Mouse (Mus musculus): ENCODE data around the gene Tmeff2. TPM values are rescaled to one million over a fixed set of nuclear protein-coding genes. Genes with fewer than 3 reads are reported as not detected.

Gene Tmeff2
- polyA plus RNA-seq, 1 experiment from 2014 or later = 14.3 TPM

- Histone ChIP-seq H3K4me3 (no peak overlapping the region), H3K4me2 (no peak overlapping the region; the same call in 1 of the 2 replicates), H3K9ac (no peak overlapping the region), H3K36me3 (ENCODE audit: poor library complexity, severe bottlenecking) (no peaks in the 10 kb centered on the region), H3K9me3 (replicated peaks) (no peaks in the 10 kb centered on the region), H3K27me3 (no peaks in the 10 kb centered on the region), H3K4me1 (peaks cover 12% of the 10 kb centered on the region; the same call in 1 of the 2 replicates), H3K27ac (no peak overlapping the region)
- WGBS = 39% methylated on average over 10 of the region's 10 CpGs
- ATAC-seq = peak; percentile 80
These were observed 225.4 kb downstream of the Tmeff2 start for GRCm38 (mm10) chr1:51125671-51126424.

- Histone ChIP-seq H3K27ac (no peak overlapping the region), H3K4me2 (no peak overlapping the region), H3K9me3 (replicated peaks) (no peaks in the 10 kb centered on the region), H3K27me3 (no peaks in the 10 kb centered on the region), H3K4me1 (peaks cover 12% of the 10 kb centered on the region; the same call in 1 of the 2 replicates), H3K36me3 (ENCODE audit: poor library complexity, severe bottlenecking) (no peaks in the 10 kb centered on the region), H3K4me3 (no peak overlapping the region), H3K9ac (no peak overlapping the region)
- ATAC-seq = peak; percentile 73
- WGBS = 51% methylated on average over 5 of the region's 5 CpGs
These were observed 225.9 kb downstream of the Tmeff2 start for GRCm38 (mm10) chr1:51126425-51126765.

- 77% methylated on average over 2 of the region's 2 CpGs for WGBS
- no peak overlapping the region for H3K27ac ChIP-seq
- no peak overlapping the region for H3K4me2 ChIP-seq
- H3K27me3 ChIP-seq = no peaks in the 10 kb centered on the region
- no peak for ATAC-seq
- no peak overlapping the region for H3K4me3 ChIP-seq
- H3K9me3 ChIP-seq (replicated peaks) = no peaks in the 10 kb centered on the region
- no peaks in the 10 kb centered on the region for H3K36me3 ChIP-seq (ENCODE audit: poor library complexity, severe bottlenecking)
- no peaks in the 10 kb centered on the region for H3K4me1 ChIP-seq
- no peak overlapping the region for H3K9ac ChIP-seq
These were observed 236.3 kb downstream of the Tmeff2 start for GRCm38 (mm10) chr1:51136792-51137191.

GRCm38 (mm10) chr1:51139605-51140004 lies 239.2 kb downstream of the Tmeff2 start:
- Histone ChIP-seq H3K9ac (no peak overlapping the region), H3K36me3 (ENCODE audit: poor library complexity, severe bottlenecking) (no peaks in the 10 kb centered on the region), H3K4me1 (no peaks in the 10 kb centered on the region), H3K27me3 (no peaks in the 10 kb centered on the region), H3K4me2 (no peak overlapping the region), H3K27ac (no peak overlapping the region), H3K9me3 (replicated peaks) (no peaks in the 10 kb centered on the region), H3K4me3 (no peak overlapping the region)
- no peak for ATAC-seq
- WGBS = 85% methylated on average over 10 of the region's 10 CpGs

- Histone ChIP-seq H3K4me2 (no peak overlapping the region), H3K27me3 (no peaks in the 10 kb centered on the region), H3K27ac (no peak overlapping the region), H3K9me3 (replicated peaks) (no peaks in the 10 kb centered on the region), H3K9ac (no peak overlapping the region), H3K4me1 (no peaks in the 10 kb centered on the region), H3K4me3 (no peak overlapping the region), H3K36me3 (ENCODE audit: poor library complexity, severe bottlenecking) (no peaks in the 10 kb centered on the region)
- WGBS = 93% methylated on average over 1 of the region's 1 CpGs
- ATAC-seq = no peak
These were observed 240.9 kb downstream of the Tmeff2 start for GRCm38 (mm10) chr1:51141381-51141780.

GRCm38 (mm10) chr1:51142729-51143128 lies 242.3 kb downstream of the Tmeff2 start:
- Histone ChIP-seq H3K27ac (no peak overlapping the region), H3K4me3 (no peak overlapping the region), H3K9me3 (replicated peaks) (no peaks in the 10 kb centered on the region), H3K27me3 (no peaks in the 10 kb centered on the region), H3K9ac (no peak overlapping the region), H3K4me2 (no peak overlapping the region), H3K4me1 (no peaks in the 10 kb centered on the region), H3K36me3 (ENCODE audit: poor library complexity, severe bottlenecking) (no peaks in the 10 kb centered on the region)
- no peak for ATAC-seq
- WGBS = 88% methylated on average over 3 of the region's 3 CpGs

- no peak overlapping the region for H3K4me2 ChIP-seq
- no peaks in the 10 kb centered on the region for H3K36me3 ChIP-seq (ENCODE audit: poor library complexity, severe bottlenecking)
- H3K9me3 ChIP-seq (replicated peaks) = no peaks in the 10 kb centered on the region
- ATAC-seq = no peak
- no peaks in the 10 kb centered on the region for H3K27me3 ChIP-seq
- H3K27ac ChIP-seq = no peak overlapping the region
- WGBS = 87% methylated on average over 4 of the region's 4 CpGs
- no peak overlapping the region for H3K9ac ChIP-seq
- 0 out of 2 replicates have a peak, but pooled peaks cover 5% of the 10 kb centered on the region for H3K4me1 ChIP-seq
- H3K4me3 ChIP-seq = no peak overlapping the region
These were observed 245.2 kb downstream of the Tmeff2 start for GRCm38 (mm10) chr1:51145693-51146092.

GRCm38 (mm10) chr1:51148481-51149137 lies 248.2 kb downstream of the Tmeff2 start:
- no peaks in the 10 kb centered on the region for H3K27me3 ChIP-seq
- H3K4me2 ChIP-seq = no peak overlapping the region
- 0 out of 2 replicates have a peak, but pooled peaks cover 5% of the 10 kb centered on the region for H3K4me1 ChIP-seq
- WGBS = 77% methylated on average over 9 of the region's 9 CpGs
- H3K9me3 ChIP-seq (replicated peaks) = no peaks in the 10 kb centered on the region
- H3K9ac ChIP-seq = no peak overlapping the region
- H3K27ac ChIP-seq = no peak overlapping the region
- H3K36me3 ChIP-seq (ENCODE audit: poor library complexity, severe bottlenecking) = no peaks in the 10 kb centered on the region
- no peak overlapping the region for H3K4me3 ChIP-seq
- ATAC-seq = no peak; the same call in 1 of the 2 replicates

GRCm38 (mm10) chr1:51149488-51149887 lies 249.0 kb downstream of the Tmeff2 start:
- no peak for ATAC-seq
- WGBS = 62% methylated on average over 4 of the region's 4 CpGs
- Histone ChIP-seq H3K9me3 (replicated peaks) (no peaks in the 10 kb centered on the region), H3K27me3 (no peaks in the 10 kb centered on the region), H3K4me2 (no peak overlapping the region), H3K4me1 (0 out of 2 replicates have a peak, but pooled peaks cover 5% of the 10 kb centered on the region), H3K36me3 (ENCODE audit: poor library complexity, severe bottlenecking) (no peaks in the 10 kb centered on the region), H3K4me3 (no peak overlapping the region), H3K9ac (no peak overlapping the region), H3K27ac (no peak overlapping the region)

GRCm38 (mm10) chr1:51149890-51150289 lies 249.4 kb downstream of the Tmeff2 start:
- H3K27ac ChIP-seq = no peak overlapping the region
- no peak for ATAC-seq
- 80% methylated on average over 1 of the region's 1 CpGs for WGBS

GRCm38 (mm10) chr1:51152017-51152416 lies 251.6 kb downstream of the Tmeff2 start:
- no peaks in the 10 kb centered on the region for H3K9me3 ChIP-seq (replicated peaks)
- H3K36me3 ChIP-seq (ENCODE audit: poor library complexity, severe bottlenecking) = no peaks in the 10 kb centered on the region
- H3K27ac ChIP-seq = no peak overlapping the region
- 0 out of 2 replicates have a peak, but pooled peaks cover 5% of the 10 kb centered on the region for H3K4me1 ChIP-seq
- whole genome bisulfite sequencing = 36% methylated on average over 2 of the region's 2 CpGs
- H3K9ac ChIP-seq = no peak overlapping the region
- H3K27me3 ChIP-seq = no peaks in the 10 kb centered on the region
- no peak for ATAC-seq
- no peak overlapping the region for H3K4me3 ChIP-seq
- H3K4me2 ChIP-seq = no peak overlapping the region

More at GRCm38 (mm10) chr1:51149890-51150289, 249.4 kb downstream of the Tmeff2 start:
- Histone ChIP-seq H3K4me2 (no peak overlapping the region), H3K4me1 (0 out of 2 replicates have a peak, but pooled peaks cover 5% of the 10 kb centered on the region), H3K36me3 (ENCODE audit: poor library complexity, severe bottlenecking) (no peaks in the 10 kb centered on the region), H3K9ac (no peak overlapping the region), H3K9me3 (replicated peaks) (no peaks in the 10 kb centered on the region), H3K4me3 (no peak overlapping the region), H3K27me3 (no peaks in the 10 kb centered on the region)

- Histone ChIP-seq H3K4me3 (no peak overlapping the region), H3K4me1 (0 out of 2 replicates have a peak, but pooled peaks cover 5% of the 10 kb centered on the region), H3K27ac (no peak overlapping the region), H3K9me3 (replicated peaks) (no peaks in the 10 kb centered on the region), H3K4me2 (no peak overlapping the region), H3K27me3 (no peaks in the 10 kb centered on the region), H3K9ac (no peak overlapping the region), H3K36me3 (ENCODE audit: poor library complexity, severe bottlenecking) (no peaks in the 10 kb centered on the region)
- WGBS = 18% methylated on average over 5 of the region's 5 CpGs
- no peak for ATAC-seq
These were observed 252.4 kb downstream of the Tmeff2 start for GRCm38 (mm10) chr1:51152856-51153255.
